Mouse (Mus musculus): ENCODE measurements around the gene Fam129a.

The Fam129a gene

DNA sequence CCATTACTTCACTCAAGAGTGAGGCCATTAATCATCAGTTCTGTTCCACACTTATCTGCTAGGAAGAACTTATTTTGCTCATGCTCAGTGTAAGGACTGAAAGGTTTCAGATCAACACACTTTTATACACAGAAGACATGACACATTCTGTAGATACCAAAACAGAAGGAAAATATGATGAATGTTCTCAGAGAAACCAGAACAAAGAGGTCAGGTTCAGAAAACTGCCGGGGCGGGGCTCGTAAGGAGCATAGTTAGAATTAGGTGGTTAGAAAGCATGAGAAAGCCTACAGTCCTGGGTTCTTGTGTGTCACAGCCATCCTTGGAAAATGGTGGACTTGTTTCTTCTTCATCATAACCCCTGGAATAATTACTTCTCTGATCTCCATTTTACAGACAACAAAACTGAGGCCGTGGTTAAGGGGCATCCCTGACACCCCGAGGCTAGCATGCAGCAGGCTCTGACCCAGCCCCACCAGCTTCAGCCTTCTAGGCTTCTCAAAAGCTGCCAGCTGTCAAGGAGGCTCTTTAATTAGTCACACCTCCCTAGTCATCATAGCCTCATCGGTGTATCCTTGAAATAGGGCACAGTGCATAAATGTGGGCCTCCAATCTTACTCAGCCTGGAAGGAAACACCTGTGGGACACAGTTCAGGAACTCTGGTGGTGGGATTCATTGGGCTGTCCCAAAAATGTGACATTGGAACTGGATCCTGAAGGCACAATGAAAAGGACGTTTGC, 127.1 kb downstream of the Fam129a start:
- no peak for DNase-seq (ENCODE audit: low read depth, low spot score)

- DNase-seq (ENCODE audit: low read depth, low spot score) = no peak
Observed at GRCm38 (mm10) chr1:151699363-151699762, 128.4 kb downstream of the Fam129a start.

DNA sequence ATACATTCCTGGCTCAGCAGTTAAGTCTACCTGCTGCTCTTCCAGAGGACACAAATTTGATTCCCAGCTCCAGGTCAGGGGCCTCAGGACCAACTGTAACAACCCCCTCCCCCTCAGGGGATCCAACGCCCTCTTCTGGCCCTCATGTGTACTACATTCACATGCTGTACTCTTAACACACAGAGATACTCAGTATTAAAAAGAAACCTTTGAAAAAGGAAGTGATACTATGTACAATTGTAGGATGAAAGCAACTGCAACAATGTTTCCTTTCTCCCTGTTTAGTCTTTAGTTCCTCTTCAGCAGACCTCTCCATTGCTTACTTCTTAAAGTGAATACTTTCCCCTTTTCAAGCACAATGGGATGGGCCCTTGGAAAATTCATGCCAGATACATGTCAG, 131.8 kb downstream of the Fam129a start:
- no peak for DNase-seq (ENCODE audit: low read depth, low spot score)

- DNase-seq (ENCODE audit: low read depth, low spot score) = peak; percentile 82
Observed at GRCm38 (mm10) chr1:151705723-151706396, 134.9 kb downstream of the Fam129a start.

- DNase-seq (ENCODE audit: low read depth, low spot score) = no peak
Observed at GRCm38 (mm10) chr1:151706397-151706752, 135.4 kb downstream of the Fam129a start.

DNA sequence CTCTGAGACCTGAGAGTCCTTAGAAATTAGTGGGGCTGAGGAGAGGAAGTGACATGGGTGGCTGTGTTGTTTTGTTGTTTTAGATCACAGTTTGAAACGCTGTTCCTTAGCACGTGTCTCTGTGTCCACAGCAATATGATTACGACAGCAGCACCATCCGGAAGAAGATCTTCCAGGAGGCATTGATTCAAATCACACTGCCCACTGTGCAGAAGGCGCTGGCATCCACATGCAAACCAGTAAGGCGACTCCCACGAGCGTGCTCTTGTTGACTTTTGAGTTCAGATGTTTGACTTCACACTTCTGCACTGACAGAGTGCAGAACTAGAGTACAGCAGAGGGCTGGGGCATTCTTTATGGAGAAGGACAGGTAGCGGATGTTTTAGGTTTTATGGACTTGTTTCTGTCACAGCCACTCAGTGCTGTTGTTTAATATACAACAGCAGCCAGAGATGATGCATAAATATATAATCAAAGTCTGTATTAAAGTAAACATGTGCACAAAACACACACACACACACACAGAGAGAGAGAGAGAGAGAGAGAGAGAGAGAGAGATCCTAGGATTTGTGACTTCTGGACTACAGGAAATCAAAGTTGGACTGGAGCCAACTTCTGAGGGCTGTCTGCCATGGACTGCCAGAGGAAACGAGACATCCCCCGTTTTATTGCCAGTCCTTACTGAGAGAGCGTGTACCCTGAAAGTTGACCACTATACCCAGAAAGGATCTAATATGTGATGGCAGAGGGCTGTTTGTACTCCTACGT, 138.2 kb downstream of the Fam129a start:
- DNase-seq (ENCODE audit: low read depth, low spot score) = no peak

DNA sequence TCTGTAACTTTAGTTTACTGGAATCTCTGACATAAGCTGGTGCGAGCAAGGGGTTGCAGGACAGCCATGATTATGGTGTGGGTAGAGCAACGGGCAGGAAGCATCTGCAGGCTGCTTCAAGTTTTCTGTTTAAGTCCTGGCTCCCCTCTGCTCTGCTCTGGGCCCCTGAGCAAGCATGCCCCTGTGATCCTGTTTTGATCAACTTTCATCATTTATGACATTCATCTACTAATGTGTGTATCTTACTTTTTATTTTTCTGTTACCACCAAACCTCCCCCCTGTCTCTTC, 138.7 kb downstream of the Fam129a start:
- no peak for DNase-seq (ENCODE audit: low read depth, low spot score)

GRCm38 (mm10) chr1:151710424-151711055, 139.6 kb downstream of the Fam129a start:
- no peak for DNase-seq (ENCODE audit: low read depth, low spot score)

GRCm38 (mm10) chr1:151711062-151711461, 140.1 kb downstream of the Fam129a start:
- no peak for DNase-seq (ENCODE audit: low read depth, low spot score)

DNA sequence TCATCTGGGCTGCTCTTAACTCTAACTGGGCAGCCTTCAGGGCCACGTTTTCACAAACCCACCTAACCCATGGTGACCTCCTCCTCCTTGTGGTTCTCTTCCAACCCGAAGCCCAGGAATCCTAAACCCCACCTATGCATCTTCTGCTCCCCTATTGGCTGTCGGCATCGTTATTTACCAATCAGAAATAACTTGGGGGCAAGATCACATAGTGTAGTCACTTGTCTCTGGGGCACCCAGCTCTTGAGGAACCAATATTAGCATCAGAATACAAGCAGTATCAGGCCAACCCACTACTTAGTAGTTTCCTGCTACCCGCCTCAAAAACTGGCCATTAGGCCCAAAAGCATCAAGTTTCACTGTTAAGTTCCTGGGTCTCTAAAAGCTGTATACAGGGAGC, 141.7 kb downstream of the Fam129a start:
- DNase-seq (ENCODE audit: low read depth, low spot score) = no peak

DNA sequence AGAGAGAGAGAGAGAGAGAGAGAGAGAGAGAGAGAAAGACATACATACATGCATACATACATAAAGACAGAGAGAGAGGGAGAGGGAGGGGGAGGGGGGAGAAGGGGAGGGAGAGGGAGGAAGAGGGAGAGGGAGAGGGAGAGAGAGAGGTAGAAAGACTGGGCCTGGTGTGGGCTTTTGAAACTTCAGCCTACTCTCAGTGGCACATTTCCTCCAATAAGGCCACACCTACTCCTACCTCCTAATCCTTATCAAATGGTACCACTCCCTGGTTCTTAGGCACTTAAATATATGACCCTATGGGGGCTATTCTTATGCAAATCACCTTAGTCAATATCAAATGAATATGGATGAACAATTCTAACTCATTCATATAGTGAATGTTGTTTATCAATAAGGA, 142.6 kb downstream of the Fam129a start:
- DNase-seq (ENCODE audit: low read depth, low spot score) = no peak

GRCm38 (mm10) chr1:151716024-151716710, 145.2 kb downstream of the Fam129a start:
- DNase-seq (ENCODE audit: low read depth, low spot score) = no peak

- no peak for DNase-seq (ENCODE audit: low read depth, low spot score)
Observed at GRCm38 (mm10) chr1:151717624-151718023, 146.6 kb downstream of the Fam129a start.

GRCm38 (mm10) chr1:151718575-151718974, 147.6 kb downstream of the Fam129a start:
- no peak for DNase-seq (ENCODE audit: low read depth, low spot score)

DNA sequence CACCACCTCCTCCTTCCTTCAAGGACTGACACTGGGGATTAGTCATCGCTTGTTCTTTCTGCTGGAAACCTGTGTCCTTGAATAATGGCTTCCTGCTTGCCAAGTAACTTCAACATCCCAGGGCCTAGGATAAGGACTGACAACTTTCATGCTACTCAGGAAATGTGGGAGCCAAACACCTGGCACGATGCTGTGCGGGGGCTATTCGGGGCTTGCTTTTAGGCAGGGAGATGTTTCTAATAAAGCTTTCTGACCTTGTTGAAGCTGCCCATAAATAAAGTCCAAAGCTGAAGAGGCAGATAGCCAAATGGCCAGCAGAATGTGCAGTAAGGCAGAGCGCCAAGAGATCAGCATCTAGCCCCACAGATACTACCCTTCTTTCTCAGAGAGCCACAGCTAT, 148.9 kb downstream of the Fam129a start:
- DNase-seq (ENCODE audit: low read depth, low spot score) = peak; percentile 40

- DNase-seq (ENCODE audit: low read depth, low spot score) = no peak
Observed at GRCm38 (mm10) chr1:151720566-151720965, 149.6 kb downstream of the Fam129a start.

GRCm38 (mm10) chr1:151721357-151721983, 150.5 kb downstream of the Fam129a start:
- peak; percentile 23 for DNase-seq (ENCODE audit: low read depth, low spot score)

DNA sequence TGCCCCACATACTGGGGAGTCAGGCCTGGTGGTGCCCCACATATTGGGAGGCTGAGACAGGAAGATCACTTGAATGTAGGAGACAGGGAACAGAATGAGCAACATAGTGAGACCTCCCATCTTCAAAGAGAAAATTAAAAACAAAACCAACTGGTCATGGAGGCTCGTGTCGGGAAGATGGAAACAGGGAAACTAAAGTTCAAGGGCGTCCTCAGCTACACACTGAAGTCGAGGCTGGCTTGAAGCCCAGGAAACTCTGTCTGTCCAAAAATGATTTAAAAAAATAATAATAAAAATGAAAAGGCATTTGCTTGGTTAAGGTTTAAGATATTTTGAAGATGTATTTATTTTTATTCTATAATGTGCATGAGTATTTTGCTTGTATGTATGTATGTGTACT, 152.8 kb downstream of the Fam129a start:
- DNase-seq (ENCODE audit: low read depth, low spot score) = no peak

DNA sequence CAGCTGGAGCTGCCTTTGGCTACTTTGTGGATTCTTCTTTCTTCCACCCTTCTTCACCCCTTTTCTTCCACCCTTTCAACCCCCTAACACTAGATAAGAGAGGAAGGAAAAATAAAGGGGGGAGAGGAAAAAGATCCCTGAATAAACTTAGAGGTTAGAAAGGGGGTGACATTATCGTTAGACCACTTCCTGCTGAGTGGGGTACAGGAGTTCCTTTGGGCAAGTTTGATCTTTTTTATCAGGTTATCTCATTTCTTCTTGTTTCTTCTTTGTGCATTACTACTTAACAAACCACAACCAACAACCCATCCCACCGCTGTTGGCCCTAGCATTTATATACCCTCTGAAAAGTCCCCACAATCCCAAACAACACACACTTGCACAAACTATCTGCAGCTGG, 154.6 kb downstream of the Fam129a start:
- no peak for DNase-seq (ENCODE audit: low read depth, low spot score)

DNA sequence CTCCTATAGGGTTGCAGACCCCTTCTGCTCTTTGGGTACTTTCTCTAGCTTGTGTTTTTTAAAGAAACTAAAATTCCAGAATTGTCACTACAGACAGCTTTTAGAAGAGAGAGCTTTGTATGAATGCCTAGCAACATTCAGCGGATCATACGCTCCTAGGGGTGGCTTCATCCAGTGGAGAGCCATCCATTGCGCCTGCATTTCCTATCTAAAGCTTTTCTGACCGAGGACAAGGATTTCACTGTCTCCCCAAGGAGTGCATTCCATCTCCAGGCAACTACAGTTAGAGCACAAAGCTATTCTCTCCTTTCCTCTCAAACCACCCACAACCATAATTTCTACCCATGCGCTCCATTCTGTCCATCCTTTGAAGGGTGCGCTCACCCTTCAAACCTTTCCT, 155.4 kb downstream of the Fam129a start:
- no peak for DNase-seq (ENCODE audit: low read depth, low spot score)

GRCm38 (mm10) chr1:151728141-151728540, 157.2 kb downstream of the Fam129a start:
- no peak for DNase-seq (ENCODE audit: low read depth, low spot score)
